Mouse (Mus musculus): ENCODE measurements around the gene Cacng7. TPM values are rescaled to one million over a fixed set of nuclear protein-coding genes. Genes with fewer than 3 reads are reported as not detected.
"Not testable (repeated sequence)": the region's sequence is repeated elsewhere in the genome, so short reads cannot be mapped to it uniquely, and the experiment has no call there.

Cacng7 gene
- 4.3 and 5.2 TPM in 2 replicates for polyA plus RNA-seq (2015; fragmentation: Nextera tagmentation; extraction: Ambion mirVana)

GRCm38 (mm10) chr7:3332619-3333521 is at the start of gene Cacng7:
TSS of gene Cacng7 (plus strand) at chr7:3332955.
- Histone ChIP-seq H3K9ac (replicated peaks) (peak within 1 kb of the TSS; percentile 83), H3K27ac (peak within 1 kb of the TSS; percentile 93), H3K4me2 (replicated peaks) (peak within 1 kb of the TSS; percentile 71), H3K4me3 (replicated peaks) (peak within 1 kb of the TSS; percentile 60), H3K4me1 (replicated peaks) (peaks cover 31% of the 10 kb centered on the region), H3K9me3 (no peaks in the 10 kb centered on the region), H3K27me3 (peaks cover 17% of the 10 kb centered on the region), H3K36me3 (no peaks in the 10 kb centered on the region)
- ATAC-seq, result peak; percentile 65
- WGBS, result under 1% methylated on average over 64 of the region's 65 CpGs

- H3K27ac ChIP-seq, result no peak overlapping the region
- H3K4me2 ChIP-seq (replicated peaks), result no peak overlapping the region
- WGBS, result 89% methylated on average over 11 of the region's 11 CpGs
- no peaks in the 10 kb centered on the region for H3K4me1 ChIP-seq (replicated peaks)
- H3K9ac ChIP-seq (replicated peaks), result no peak overlapping the region
- ATAC-seq, result no peak
- H3K36me3 ChIP-seq, result no peaks in the 10 kb centered on the region
- H3K4me3 ChIP-seq (replicated peaks), result no peak overlapping the region
- no peaks in the 10 kb centered on the region for H3K27me3 ChIP-seq
- H3K9me3 ChIP-seq, result no peaks in the 10 kb centered on the region
Observed at GRCm38 (mm10) chr7:3283081-3283875, 49.5 kb upstream of the Cacng7 start.

GRCm38 (mm10) chr7:3284604-3285003 is 48.2 kb upstream of the Cacng7 start:
- Histone ChIP-seq H3K27ac (no peak overlapping the region), H3K27me3 (no peaks in the 10 kb centered on the region), H3K36me3 (no peaks in the 10 kb centered on the region), H3K9ac (replicated peaks) (no peak overlapping the region), H3K4me3 (replicated peaks) (no peak overlapping the region), H3K4me1 (replicated peaks) (peaks cover 4% of the 10 kb centered on the region; the same call in 1 of the 2 replicates), H3K9me3 (no peaks in the 10 kb centered on the region), H3K4me2 (replicated peaks) (no peak overlapping the region)
- no peak for ATAC-seq
- WGBS, result 82% methylated on average over 10 of the region's 10 CpGs

- Histone ChIP-seq H3K27ac (no peak overlapping the region), H3K36me3 (no peaks in the 10 kb centered on the region)
- ATAC-seq, result no peak
Observed at GRCm38 (mm10) chr7:3286036-3286435, 46.7 kb upstream of the Cacng7 start.

GRCm38 (mm10) chr7:3287186-3287585 is 45.6 kb upstream of the Cacng7 start:
- no peak for ATAC-seq
- Histone ChIP-seq H3K4me3 (replicated peaks) (no peak overlapping the region), H3K27ac (no peak overlapping the region), H3K4me1 (replicated peaks) (peaks cover 28% of the 10 kb centered on the region), H3K9ac (replicated peaks) (no peak overlapping the region), H3K27me3 (no peaks in the 10 kb centered on the region), H3K9me3 (no peaks in the 10 kb centered on the region), H3K4me2 (replicated peaks) (no peak overlapping the region), H3K36me3 (no peaks in the 10 kb centered on the region)
- 69% methylated on average over 7 of the region's 7 CpGs for WGBS

More at GRCm38 (mm10) chr7:3286036-3286435, 46.7 kb upstream of the Cacng7 start:
- Histone ChIP-seq H3K27me3 (no peaks in the 10 kb centered on the region), H3K4me2 (replicated peaks) (no peak overlapping the region), H3K9ac (replicated peaks) (no peak overlapping the region), H3K4me1 (replicated peaks) (peaks cover 18% of the 10 kb centered on the region), H3K9me3 (no peaks in the 10 kb centered on the region), H3K4me3 (replicated peaks) (no peak overlapping the region)
- 93% methylated on average over 5 of the region's 5 CpGs for WGBS

GRCm38 (mm10) chr7:3288976-3289970 is 43.5 kb upstream of the Cacng7 start, which contains the start of the genes Myadm and Prkcg:
TSS of gene Myadm (plus strand) at chr7:3289080.
TSS of gene Prkcg (plus strand) at chr7:3289179.
- WGBS, result 2% methylated on average over 30 of the region's 30 CpGs
- H3K36me3 ChIP-seq, result peaks cover 7% of the 10 kb centered on the region
- peak within 1 kb of the TSS; percentile 53 for H3K4me3 ChIP-seq (replicated peaks)
- H3K27ac ChIP-seq, result peak within 1 kb of the TSS; percentile 80
- peak within 1 kb of the TSS; percentile 84 for H3K9ac ChIP-seq (replicated peaks)
- ATAC-seq, result peak; percentile 51
- H3K27me3 ChIP-seq, result no peaks in the 10 kb centered on the region
- H3K9me3 ChIP-seq, result no peaks in the 10 kb centered on the region
- H3K4me1 ChIP-seq (replicated peaks), result peaks cover 34% of the 10 kb centered on the region
- peak within 1 kb of the TSS; percentile 59 for H3K4me2 ChIP-seq (replicated peaks)

GRCm38 (mm10) chr7:3290257-3291033 is 42.3 kb upstream of the Cacng7 start:
- H3K9ac ChIP-seq (replicated peaks), result peak overlapping the region; percentile 84
- peak; percentile 90 for ATAC-seq
- peak overlapping the region; percentile 53 for H3K4me3 ChIP-seq (replicated peaks)
- no peaks in the 10 kb centered on the region for H3K27me3 ChIP-seq
- H3K36me3 ChIP-seq, result peaks cover 15% of the 10 kb centered on the region
- H3K27ac ChIP-seq, result peak overlapping the region; percentile 80
- H3K4me1 ChIP-seq (replicated peaks), result peaks cover 34% of the 10 kb centered on the region
- H3K4me2 ChIP-seq (replicated peaks), result peak overlapping the region; percentile 59
- under 1% methylated on average over 18 of the region's 18 CpGs for WGBS
- H3K9me3 ChIP-seq, result no peaks in the 10 kb centered on the region

GRCm38 (mm10) chr7:3291197-3291596 is 41.6 kb upstream of the Cacng7 start:
- Histone ChIP-seq H3K36me3 (peaks cover 20% of the 10 kb centered on the region), H3K4me1 (replicated peaks) (peaks cover 34% of the 10 kb centered on the region), H3K9ac (replicated peaks) (peak overlapping the region; percentile 84; the same call in 1 of the 2 replicates), H3K27ac (no peak overlapping the region), H3K27me3 (no peaks in the 10 kb centered on the region), H3K4me3 (replicated peaks) (peak overlapping the region; percentile 53), H3K9me3 (no peaks in the 10 kb centered on the region), H3K4me2 (replicated peaks) (peak overlapping the region; percentile 59)
- WGBS, result 56% methylated on average over 6 of the region's 6 CpGs
- peak; percentile 9; the same call in 1 of the 2 replicates for ATAC-seq

GRCm38 (mm10) chr7:3291764-3292163 is 41.0 kb upstream of the Cacng7 start:
- Histone ChIP-seq H3K4me1 (replicated peaks) (peaks cover 34% of the 10 kb centered on the region), H3K9ac (replicated peaks) (no peak overlapping the region), H3K27ac (no peak overlapping the region), H3K27me3 (no peaks in the 10 kb centered on the region), H3K4me3 (replicated peaks) (no peak overlapping the region), H3K4me2 (replicated peaks) (peak overlapping the region; percentile 59), H3K9me3 (no peaks in the 10 kb centered on the region), H3K36me3 (peaks cover 26% of the 10 kb centered on the region)
- no peak for ATAC-seq
- 83% methylated on average over 3 of the region's 3 CpGs for WGBS

- H3K4me2 ChIP-seq (replicated peaks), result 0 out of 2 replicates have a peak overlapping the region, but pooled peaks have one; percentile 1
- ATAC-seq, result not testable (repeated sequence)
- 84% methylated on average over 10 of the region's 12 CpGs for WGBS
Observed at GRCm38 (mm10) chr7:3292271-3292670, 40.5 kb upstream of the Cacng7 start.

More at GRCm38 (mm10) chr7:3292271-3292670, 40.5 kb upstream of the Cacng7 start:
- peaks cover 34% of the 10 kb centered on the region for H3K4me1 ChIP-seq (replicated peaks)
- H3K4me3 ChIP-seq (replicated peaks); H3K9me3 ChIP-seq; H3K27me3 ChIP-seq; H3K9ac ChIP-seq (replicated peaks); H3K27ac ChIP-seq: not testable (repeated sequence)
- peaks cover 31% of the 10 kb centered on the region for H3K36me3 ChIP-seq

All from midbrain, embryonic 13.5 days (tissue).